Mouse (Mus musculus) megakaryocyte, embryonic 14.5 days (primary cell): ENCODE data around the gene Eefsec. TPM values are rescaled to one million over a fixed set of nuclear protein-coding genes. Genes with fewer than 3 reads are reported as not detected.

Source experiments
- H3K27me3 ChIP-seq: replicated peaks from 2 replicates; pipeline ENCODE3; 2012; ENCODE audit warnings: inconsistent platforms
- H3K36me3 ChIP-seq: replicated peaks from 2 replicates; pipeline ENCODE3; 2012; ENCODE audit warnings: low read length, inconsistent platforms, mixed read lengths
- H3K4me1 ChIP-seq: 2 replicates; pipeline ENCODE4 v1.6.1; 2012; ENCODE audit warnings: inconsistent platforms
- H3K4me3 ChIP-seq: replicated peaks from 2 replicates; pipeline ENCODE3; 2012; ENCODE audit warnings: moderate library complexity, mild to moderate bottlenecking, inconsistent platforms
- H3K9me3 ChIP-seq: 2 replicates; pipeline ENCODE4 v1.6.1; 2012; ENCODE audit warnings: inconsistent platforms
- FLI1 ChIP-seq: IDR thresholded peaks from 2 replicates; pipeline ENCODE4 v1.6.1; 2012; ENCODE audit warnings: low read length, inconsistent platforms, mixed read lengths
- GATA1 ChIP-seq: IDR thresholded peaks from 3 replicates; pipeline ENCODE4 v1.6.1; 2012; ENCODE audit warnings: mixed read lengths, low read length, inconsistent platforms, borderline replicate concordance
- polyA plus RNA-seq: library from polyadenylated mRNA; stranded (reverse); fragments of >175 nt; gene quantifications from 2 replicates; pipeline ENCODE4 v1.2.3, GENCODE M21; 2012; ENCODE audit warnings: low replicate concordance; ENCODE audit not compliant: insufficient read depth

Gene Eefsec
- polyA plus RNA-seq, 1 experiment: 9.3 TPM

GRCm38 (mm10) chr6:88343485-88344450 is 102.6 kb downstream of the Eefsec start:
- Histone ChIP-seq H3K4me1 (peaks cover 16% of the 10 kb centered on the region; the same call in 1 of the 2 replicates), H3K9me3 (no peaks in the 10 kb centered on the region), H3K27me3 (no peaks in the 10 kb centered on the region), H3K36me3 (peaks cover 33% of the 10 kb centered on the region), H3K4me3 (no peak overlapping the region)
- no peak for TF ChIP-seq FLI1
- no peak for TF ChIP-seq GATA1

GRCm38 (mm10) chr6:88342965-88343364 is 103.4 kb downstream of the Eefsec start:
- no peak overlapping the region for H3K4me3 ChIP-seq
- H3K4me1 ChIP-seq: peaks cover 21% of the 10 kb centered on the region; the same call in 1 of the 2 replicates
- no peaks in the 10 kb centered on the region for H3K9me3 ChIP-seq
- TF ChIP-seq GATA1 (no peak), FLI1 (no peak)
- H3K36me3 ChIP-seq: peaks cover 28% of the 10 kb centered on the region
- no peaks in the 10 kb centered on the region for H3K27me3 ChIP-seq

- TF ChIP-seq FLI1: no peak
- peaks cover 23% of the 10 kb centered on the region for H3K36me3 ChIP-seq
- peaks cover 13% of the 10 kb centered on the region for H3K4me1 ChIP-seq
- H3K9me3 ChIP-seq: no peaks in the 10 kb centered on the region
- no peaks in the 10 kb centered on the region for H3K27me3 ChIP-seq
- H3K4me3 ChIP-seq: no peak overlapping the region
Observed at GRCm38 (mm10) chr6:88341182-88341581, 105.2 kb downstream of the Eefsec start.

- H3K36me3 ChIP-seq: peaks cover 23% of the 10 kb centered on the region
- H3K4me3 ChIP-seq: no peak overlapping the region
- H3K27me3 ChIP-seq: no peaks in the 10 kb centered on the region
- TF ChIP-seq GATA1 (no peak), FLI1 (no peak)
- peaks cover 17% of the 10 kb centered on the region for H3K4me1 ChIP-seq
- no peaks in the 10 kb centered on the region for H3K9me3 ChIP-seq
Observed at GRCm38 (mm10) chr6:88340761-88341160, 105.6 kb downstream of the Eefsec start.

GRCm38 (mm10) chr6:88329336-88329735 is 117.0 kb downstream of the Eefsec start:
- Histone ChIP-seq H3K27me3 (no peaks in the 10 kb centered on the region), H3K4me1 (peaks cover 47% of the 10 kb centered on the region), H3K36me3 (peaks cover 13% of the 10 kb centered on the region), H3K4me3 (no peak overlapping the region), H3K9me3 (peaks cover 10% of the 10 kb centered on the region)
- TF ChIP-seq FLI1 (no peak), GATA1 (no peak)

- H3K9me3 ChIP-seq: no peaks in the 10 kb centered on the region; the same call in 1 of the 2 replicates
- TF ChIP-seq GATA1 (no peak), FLI1 (no peak)
- H3K4me3 ChIP-seq: no peak overlapping the region
- H3K27me3 ChIP-seq: no peaks in the 10 kb centered on the region
- peaks cover 7% of the 10 kb centered on the region for H3K36me3 ChIP-seq
- peaks cover 51% of the 10 kb centered on the region for H3K4me1 ChIP-seq
Observed at GRCm38 (mm10) chr6:88321879-88322278, 124.5 kb downstream of the Eefsec start.

GRCm38 (mm10) chr6:88321253-88321652 is 125.1 kb downstream of the Eefsec start:
- Histone ChIP-seq H3K4me3 (no peak overlapping the region), H3K27me3 (no peaks in the 10 kb centered on the region), H3K9me3 (no peaks in the 10 kb centered on the region), H3K36me3 (peaks cover 7% of the 10 kb centered on the region), H3K4me1 (peaks cover 55% of the 10 kb centered on the region)
- TF ChIP-seq GATA1 (no peak), FLI1 (no peak)

GRCm38 (mm10) chr6:88319735-88320134 is 126.6 kb downstream of the Eefsec start:
- H3K9me3 ChIP-seq: no peaks in the 10 kb centered on the region
- H3K4me1 ChIP-seq: peaks cover 61% of the 10 kb centered on the region
- peaks cover 4% of the 10 kb centered on the region for H3K36me3 ChIP-seq

GRCm38 (mm10) chr6:88315295-88315694 is 131.0 kb downstream of the Eefsec start:
- H3K27me3 ChIP-seq: no peaks in the 10 kb centered on the region
- no peaks in the 10 kb centered on the region for H3K9me3 ChIP-seq
- no peak overlapping the region for H3K4me3 ChIP-seq
- peaks cover 40% of the 10 kb centered on the region for H3K4me1 ChIP-seq
- H3K36me3 ChIP-seq: peaks cover 23% of the 10 kb centered on the region
- no peak for TF ChIP-seq FLI1
- TF ChIP-seq GATA1: no peak

More at GRCm38 (mm10) chr6:88319735-88320134, 126.6 kb downstream of the Eefsec start:
- no peak overlapping the region for H3K4me3 ChIP-seq
- TF ChIP-seq FLI1 (no peak), GATA1 (no peak)
- H3K27me3 ChIP-seq: no peaks in the 10 kb centered on the region

- Histone ChIP-seq H3K9me3 (no peaks in the 10 kb centered on the region), H3K4me1 (peaks cover 36% of the 10 kb centered on the region), H3K4me3 (no peak overlapping the region), H3K36me3 (peaks cover 26% of the 10 kb centered on the region), H3K27me3 (no peaks in the 10 kb centered on the region)
- TF ChIP-seq GATA1 (no peak), FLI1 (no peak)
Observed at GRCm38 (mm10) chr6:88313937-88314336, 132.4 kb downstream of the Eefsec start.
